Mouse (Mus musculus) limb, embryonic 11.5 days (tissue): ENCODE results near the gene Col5a3. TPM values are rescaled to one million over a fixed set of nuclear protein-coding genes. Genes with fewer than 3 reads are reported as not detected.

Source experiments
- ATAC-seq: fragments of 200-750 bp; cut with Nextera tagmentation; 2 replicates; pipeline ENCODE4 v1.8.0; 2017; ENCODE audit warnings: low read depth; ENCODE audit not compliant: insufficient number of reproducible peaks, low FRiP score, low TSS enrichment
- DNase-seq: peaks from one replicate; pipeline ENCODE4 v3.0.0-alpha.2; 2015; ENCODE audit warnings: low spot score
- H3K27ac ChIP-seq: fragments of 300-500 bp; sonication (generic); replicated peaks from 2 replicates; pipeline ENCODE4 v1.5.1; 2014; ENCODE audit warnings: low read depth, mild to moderate bottlenecking, low read length
- H3K27me3 ChIP-seq: fragments of 300-500 bp; sonication (generic); 2 replicates; pipeline ENCODE4 v1.6.1; 2014; ENCODE audit warnings: mild to moderate bottlenecking, low read length, mixed read lengths; ENCODE audit not compliant: control insufficient read depth, insufficient read depth
- H3K36me3 ChIP-seq: fragments of 300-500 bp; sonication (generic); 2 replicates; pipeline ENCODE4 v1.6.1; 2014; ENCODE audit warnings: mild to moderate bottlenecking, low read length, moderate library complexity, mixed read lengths; ENCODE audit not compliant: control insufficient read depth, insufficient read depth
- H3K4me1 ChIP-seq: fragments of 300-500 bp; sonication (generic); 2 replicates; pipeline ENCODE4 v1.6.1; 2014; ENCODE audit warnings: low read length, mixed read lengths; ENCODE audit not compliant: control insufficient read depth, insufficient read depth
- H3K4me2 ChIP-seq: fragments of 300-500 bp; sonication (generic); 2 replicates; pipeline ENCODE4 v1.6.1; 2014; ENCODE audit warnings: low read depth, mild to moderate bottlenecking, moderate library complexity; ENCODE audit not compliant: severe bottlenecking
- H3K4me3 ChIP-seq: fragments of 300-500 bp; sonication (generic); 2 replicates; pipeline ENCODE4 v1.5.1; 2014; ENCODE audit warnings: low read depth, low read length
- H3K9ac ChIP-seq: fragments of 300-500 bp; sonication (generic); 2 replicates; pipeline ENCODE4 v1.6.1; 2014; ENCODE audit warnings: mild to moderate bottlenecking, low read length
- H3K9me3 ChIP-seq: fragments of 300-500 bp; sonication (generic); 2 replicates; pipeline ENCODE4 v1.6.1; 2016; ENCODE audit warnings: low read length; ENCODE audit not compliant: control insufficient read depth
- WGBS: fragments of 180-500 bp; shearing (Covaris S2); extraction: QIAGEN DNeasy Blood & Tissue Kit; methylation state at CpG from one replicate; pipeline ENCODE4 v1.1.7; 2014; 5-methylcytosine and 5-hydroxymethylcytosine counted together
- polyA plus RNA-seq: library from polyadenylated mRNA; unstranded; fragments of >200 nt; fragmentation: Nextera tagmentation; extraction: Ambion mirVana; gene quantifications from 2 replicates; pipeline ENCODE4 v1.2.1, GENCODE M21; 2014

Gene Col5a3
- polyA plus RNA-seq, 1 experiment from 2014 or later = 0.21 TPM

DNA sequence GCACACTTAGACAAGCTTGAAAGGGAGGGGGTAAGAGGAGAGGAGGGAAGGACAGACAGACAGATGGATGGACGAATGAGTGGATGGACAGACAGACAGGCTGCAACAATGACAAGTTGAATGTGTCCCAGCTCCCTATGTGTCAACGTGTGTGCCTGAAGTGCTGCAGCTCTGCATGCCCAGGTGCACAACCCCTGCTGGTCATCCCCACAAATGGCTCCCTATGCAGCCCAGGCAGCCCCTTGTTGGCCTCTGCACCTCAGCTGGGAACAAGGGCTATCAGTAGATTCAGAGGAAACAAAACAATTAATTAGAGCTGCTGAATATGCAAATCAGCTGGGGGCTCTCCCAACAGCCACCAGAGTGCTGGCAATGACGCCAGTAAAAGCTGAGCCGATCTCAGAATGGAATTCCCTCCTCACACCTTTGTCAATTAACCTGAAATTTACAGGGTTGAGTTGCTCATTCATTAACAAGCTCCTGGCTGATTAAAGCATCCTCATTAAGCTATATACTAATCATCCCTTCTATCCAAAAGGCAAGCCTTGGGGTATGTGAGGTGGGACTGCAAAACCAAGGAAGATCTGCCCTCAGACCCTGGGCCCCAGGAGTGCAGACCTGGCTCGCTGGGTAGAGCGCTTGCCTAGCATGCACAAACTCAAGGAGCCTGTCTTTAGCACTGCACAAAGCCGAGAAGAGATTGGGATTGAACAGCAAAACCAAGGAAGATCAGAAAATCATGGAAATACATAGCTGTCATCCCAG, 52.5 kb downstream of the Col5a3 start:
- H3K27me3 ChIP-seq = no peaks in the 10 kb centered on the region
- ATAC-seq (no peak), DNase-seq (no peak)
- no peaks in the 10 kb centered on the region for H3K4me1 ChIP-seq
- H3K4me2 ChIP-seq = no peak overlapping the region
- H3K9ac ChIP-seq = no peak overlapping the region
- no peaks in the 10 kb centered on the region for H3K9me3 ChIP-seq
- no peak overlapping the region for H3K27ac ChIP-seq
- no peak overlapping the region for H3K4me3 ChIP-seq
- no peaks in the 10 kb centered on the region for H3K36me3 ChIP-seq
- 42% methylated on average over 7 of the region's 7 CpGs for WGBS

DNA sequence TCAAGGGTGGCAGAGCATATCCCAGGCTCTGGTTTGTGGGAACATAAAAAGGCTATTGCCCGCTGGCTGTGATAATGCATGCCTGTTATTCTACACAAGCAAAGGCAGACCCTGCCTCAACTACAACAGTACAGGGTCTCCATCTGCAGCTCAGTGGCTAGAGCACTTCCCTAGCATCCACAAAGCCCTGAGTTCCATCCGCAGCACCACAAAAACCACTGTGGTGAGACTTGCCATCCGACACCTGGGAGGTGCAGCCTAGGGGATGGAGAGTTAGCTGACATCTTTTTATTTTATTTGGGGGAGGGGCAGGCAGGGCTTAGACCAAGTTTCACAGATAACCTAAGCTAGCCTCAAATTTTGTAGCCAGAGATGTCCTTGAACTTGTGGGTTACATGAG, 53.5 kb downstream of the Col5a3 start:
- no peaks in the 10 kb centered on the region for H3K27me3 ChIP-seq
- 67% methylated on average over 3 of the region's 3 CpGs for WGBS
- H3K4me2 ChIP-seq = no peak overlapping the region
- no peaks in the 10 kb centered on the region for H3K36me3 ChIP-seq
- H3K4me3 ChIP-seq = no peak overlapping the region
- no peaks in the 10 kb centered on the region for H3K4me1 ChIP-seq
- no peak overlapping the region for H3K27ac ChIP-seq
- ATAC-seq (no peak), DNase-seq (no peak)
- H3K9me3 ChIP-seq = no peaks in the 10 kb centered on the region
- H3K9ac ChIP-seq = no peak overlapping the region

DNA sequence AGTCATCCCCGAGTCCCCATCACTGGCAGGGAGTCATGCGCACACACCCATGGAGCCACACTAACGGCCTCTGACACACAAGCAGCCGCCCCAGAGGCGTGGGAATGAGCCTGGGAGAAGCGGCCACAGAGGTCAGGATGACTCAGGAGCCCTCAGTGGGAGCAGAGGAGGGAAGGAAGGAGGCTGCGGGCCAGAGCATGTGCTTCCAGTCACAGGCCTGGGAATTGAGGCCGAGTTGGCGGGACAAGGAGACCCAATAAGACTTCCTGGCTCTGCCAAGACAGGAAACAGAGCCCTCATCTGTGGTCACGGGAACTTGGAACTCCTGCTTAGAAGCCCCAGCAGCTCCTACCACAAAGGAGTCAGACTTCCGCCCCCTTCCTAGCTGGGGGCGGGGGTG, 54.1 kb downstream of the Col5a3 start:
- no peak overlapping the region for H3K9ac ChIP-seq
- no peaks in the 10 kb centered on the region for H3K4me1 ChIP-seq
- H3K27me3 ChIP-seq = no peaks in the 10 kb centered on the region
- H3K4me2 ChIP-seq = no peak overlapping the region
- H3K9me3 ChIP-seq = no peaks in the 10 kb centered on the region
- no peak overlapping the region for H3K27ac ChIP-seq
- DNase-seq (no peak), ATAC-seq (no peak)
- 67% methylated on average over 12 of the region's 12 CpGs for WGBS
- H3K4me3 ChIP-seq = no peak overlapping the region
- no peaks in the 10 kb centered on the region for H3K36me3 ChIP-seq

DNA sequence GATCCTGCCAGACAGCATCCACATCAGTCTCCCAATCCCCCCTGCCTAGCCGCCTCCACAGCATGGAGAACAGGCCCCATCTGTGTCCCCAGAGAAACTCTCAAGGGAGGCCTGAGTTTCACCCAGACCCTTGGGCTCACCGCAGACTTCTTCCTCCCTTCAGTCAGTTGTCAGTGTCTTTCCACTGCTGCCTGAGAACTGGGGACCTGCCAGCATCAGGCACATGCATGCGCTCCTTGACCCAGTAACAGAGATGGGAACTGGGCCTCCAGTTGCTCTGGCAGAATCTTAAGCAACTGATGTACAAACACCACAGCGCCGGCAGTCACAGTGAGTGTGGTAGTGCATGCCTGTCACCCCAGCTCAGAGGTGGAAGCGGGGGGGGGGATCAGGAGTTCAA, 56.0 kb downstream of the Col5a3 start:
- ATAC-seq (no peak), DNase-seq (no peak)
- Histone ChIP-seq H3K9ac (no peak overlapping the region), H3K9me3 (no peaks in the 10 kb centered on the region), H3K4me1 (no peaks in the 10 kb centered on the region), H3K4me3 (no peak overlapping the region), H3K4me2 (no peak overlapping the region), H3K27me3 (no peaks in the 10 kb centered on the region), H3K27ac (no peak overlapping the region), H3K36me3 (no peaks in the 10 kb centered on the region)
- WGBS = 85% methylated on average over 6 of the region's 6 CpGs

DNA sequence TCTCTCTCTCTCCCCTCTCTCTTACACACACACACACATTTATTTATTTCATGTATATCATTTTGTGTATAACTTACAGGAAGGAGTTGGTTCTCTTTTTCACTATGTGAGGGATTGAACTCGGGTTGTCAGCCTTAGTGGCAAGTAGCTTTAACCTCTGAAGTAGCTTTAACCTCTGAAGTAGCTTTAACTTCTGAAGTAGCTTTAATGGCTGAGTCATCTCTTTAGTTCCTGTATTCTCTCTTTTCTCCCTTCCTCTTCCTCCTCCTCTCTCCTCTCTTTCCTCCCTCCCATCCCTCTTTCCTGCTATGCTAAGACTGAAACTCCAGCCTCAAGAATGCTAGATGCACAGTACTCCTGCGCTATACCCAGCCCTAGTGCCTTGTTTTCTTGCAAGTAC, 56.6 kb downstream of the Col5a3 start:
- Histone ChIP-seq H3K9me3 (no peaks in the 10 kb centered on the region), H3K27me3 (no peaks in the 10 kb centered on the region), H3K4me3 (no peak overlapping the region), H3K9ac (no peak overlapping the region), H3K4me2 (no peak overlapping the region), H3K36me3 (no peaks in the 10 kb centered on the region), H3K4me1 (no peaks in the 10 kb centered on the region), H3K27ac (no peak overlapping the region)
- 82% methylated on average over 2 of the region's 2 CpGs for WGBS
- ATAC-seq = no peak
- DNase-seq = no peak

DNA sequence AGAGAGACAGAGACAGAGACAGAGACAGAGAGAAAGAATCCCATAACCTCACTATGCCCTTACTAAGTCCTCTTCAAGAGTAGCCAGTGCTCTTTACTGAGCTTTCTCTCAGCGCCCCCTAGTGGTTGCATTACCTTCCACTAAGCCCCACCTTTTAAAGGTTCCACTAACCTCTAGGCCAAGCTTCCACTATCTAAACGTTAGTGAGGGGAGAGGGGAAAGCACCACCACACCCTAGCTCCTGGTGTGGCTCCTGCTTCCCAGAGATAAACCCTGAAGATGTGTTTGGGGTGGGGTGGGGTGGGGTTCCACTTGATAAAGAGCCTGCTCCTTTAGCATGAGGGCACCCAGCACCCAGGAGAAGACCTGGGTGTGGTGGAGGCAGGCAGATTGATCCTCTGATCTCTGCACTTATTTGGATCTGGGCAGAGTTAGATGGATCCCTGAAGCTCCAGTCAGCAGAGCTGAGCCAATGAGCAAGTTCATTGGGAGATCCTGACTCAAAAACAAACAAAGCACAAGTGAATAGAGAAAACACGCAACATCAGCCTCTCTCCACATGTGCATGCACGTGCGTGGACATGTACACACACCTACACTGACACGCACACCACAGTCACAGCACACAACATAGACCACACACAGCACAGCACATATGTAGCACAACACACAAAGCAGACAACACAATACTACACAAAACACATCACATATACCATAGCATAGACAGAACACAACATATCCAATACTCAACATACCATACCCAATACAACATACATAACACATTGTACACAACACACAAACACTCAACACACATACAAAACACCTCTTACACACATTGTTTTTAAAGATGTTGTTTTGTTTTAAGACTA, 57.5 kb downstream of the Col5a3 start:
- Histone ChIP-seq H3K4me3 (no peak overlapping the region), H3K4me2 (no peak overlapping the region), H3K27me3 (no peaks in the 10 kb centered on the region), H3K4me1 (no peaks in the 10 kb centered on the region), H3K36me3 (no peaks in the 10 kb centered on the region), H3K9ac (no peak overlapping the region), H3K9me3 (no peaks in the 10 kb centered on the region), H3K27ac (no peak overlapping the region)
- DNase-seq (peak; percentile 78), ATAC-seq (no peak)
- WGBS = 62% methylated on average over 6 of the region's 6 CpGs

DNA sequence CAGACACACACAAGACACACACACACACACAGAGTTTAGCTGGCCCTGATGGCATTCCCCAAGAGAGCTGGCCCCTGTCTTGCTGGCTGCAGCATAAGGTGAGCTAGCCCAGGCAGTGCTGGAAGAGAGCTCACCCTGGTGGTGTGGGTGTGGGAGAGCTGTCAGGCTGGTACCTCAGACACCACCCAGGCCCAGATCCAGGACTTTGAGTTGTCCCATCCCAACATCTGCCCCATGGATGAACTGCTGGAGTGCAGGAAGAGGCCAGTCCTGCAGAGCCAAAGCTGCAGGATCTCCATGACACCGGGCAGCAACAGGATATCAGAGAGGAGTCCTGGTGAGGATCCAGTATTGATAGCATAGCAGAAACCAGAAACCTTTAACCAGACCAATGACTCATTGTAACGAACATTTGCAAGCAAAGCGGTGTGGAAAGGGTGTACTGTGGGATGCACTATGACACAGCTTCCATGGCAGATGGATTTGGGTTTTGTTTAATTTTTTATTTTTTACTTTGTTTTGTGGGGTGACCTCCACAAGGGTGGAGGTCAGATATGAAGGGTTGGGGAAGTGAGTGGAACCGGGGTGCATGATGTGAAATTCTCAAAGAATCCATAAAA, 58.7 kb downstream of the Col5a3 start:
- Histone ChIP-seq H3K9me3 (no peaks in the 10 kb centered on the region), H3K27ac (no peak overlapping the region), H3K9ac (no peak overlapping the region), H3K4me1 (no peaks in the 10 kb centered on the region), H3K36me3 (no peaks in the 10 kb centered on the region), H3K4me2 (no peak overlapping the region), H3K4me3 (no peak overlapping the region), H3K27me3 (no peaks in the 10 kb centered on the region)
- WGBS = 88% methylated on average over 4 of the region's 4 CpGs
- DNase-seq (no peak), ATAC-seq (no peak)

DNA sequence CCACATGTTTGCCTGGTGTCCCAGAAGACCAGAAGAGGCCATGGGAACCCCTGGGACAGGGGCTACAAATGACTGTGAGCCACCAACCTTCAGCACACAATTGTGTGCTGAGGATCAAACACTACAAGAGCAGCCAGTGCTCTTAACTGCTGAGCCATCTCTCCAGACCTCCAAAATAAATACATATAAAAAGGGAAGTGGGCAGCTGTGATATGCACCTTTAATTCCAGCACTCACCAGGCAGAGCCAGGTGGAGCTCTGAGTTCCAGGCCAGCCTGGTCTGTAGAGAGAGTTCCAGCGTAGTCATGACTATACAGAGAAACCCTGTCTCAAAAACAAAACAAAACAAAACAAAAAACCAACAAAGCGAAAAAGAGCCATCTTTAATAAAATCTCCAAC, 60.5 kb downstream of the Col5a3 start:
- ATAC-seq (no peak), DNase-seq (no peak)
- Histone ChIP-seq H3K36me3 (no peaks in the 10 kb centered on the region), H3K4me3 (no peak overlapping the region), H3K27me3 (no peaks in the 10 kb centered on the region), H3K27ac (no peak overlapping the region), H3K9ac (no peak overlapping the region), H3K9me3 (no peaks in the 10 kb centered on the region), H3K4me1 (no peaks in the 10 kb centered on the region), H3K4me2 (no peak overlapping the region)
- WGBS = 89% methylated on average over 2 of the region's 2 CpGs
